Mouse (Mus musculus) CD4-positive, CD25-positive, alpha-beta regulatory T cell, adult 4 months (primary cell): ENCODE measurements at regions not wholly inside any gene's neighbourhood (a gene's known extent, or its start where the extent isn't known, plus 50 kb on each side); places are given as distances from the start of the nearest gene placed in this dataset.

Experiments
- ATAC-seq: one replicate; pipeline ENCODE4 v1.8.0; 2017

DNA sequence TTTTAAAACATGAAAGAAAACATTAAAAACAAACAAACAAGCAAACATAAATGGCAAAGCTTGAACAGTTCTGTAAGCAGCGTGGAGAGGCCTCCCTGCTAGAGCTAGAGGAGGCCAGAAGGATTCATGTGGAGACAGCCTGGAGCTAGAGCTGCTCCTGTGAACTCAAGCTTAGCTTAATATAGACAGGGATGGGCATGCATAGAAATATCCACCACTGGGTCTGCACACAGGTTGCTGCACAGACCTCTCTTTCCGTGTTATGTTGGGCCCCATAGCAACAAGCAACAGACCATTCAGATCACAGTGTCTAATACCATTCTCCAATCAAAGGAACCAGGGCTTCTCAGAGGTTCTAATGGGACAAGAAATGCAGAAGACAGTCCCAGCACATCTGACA, 122.9 kb upstream of the Magi3 start:
- no peak for ATAC-seq

DNA sequence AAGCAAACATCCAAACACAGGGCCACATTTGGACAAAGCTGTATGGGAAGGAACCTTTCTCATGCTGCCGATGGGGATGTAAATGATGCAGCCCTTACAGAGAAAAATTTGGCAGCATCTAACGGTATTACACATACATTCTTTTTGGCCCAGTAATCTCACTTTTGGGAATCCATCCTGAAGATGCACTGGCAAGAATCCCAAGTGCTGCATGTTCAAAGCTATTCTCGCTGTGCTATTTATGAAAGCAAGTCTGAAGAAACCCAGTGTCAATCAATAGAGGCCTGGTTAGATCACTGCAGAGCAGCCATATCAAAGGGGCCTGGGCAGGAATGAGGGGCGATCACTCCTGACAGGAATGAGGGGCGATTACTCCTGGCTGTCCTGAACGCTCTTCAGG, 122.0 kb upstream of the Magi3 start:
- no peak for ATAC-seq

DNA sequence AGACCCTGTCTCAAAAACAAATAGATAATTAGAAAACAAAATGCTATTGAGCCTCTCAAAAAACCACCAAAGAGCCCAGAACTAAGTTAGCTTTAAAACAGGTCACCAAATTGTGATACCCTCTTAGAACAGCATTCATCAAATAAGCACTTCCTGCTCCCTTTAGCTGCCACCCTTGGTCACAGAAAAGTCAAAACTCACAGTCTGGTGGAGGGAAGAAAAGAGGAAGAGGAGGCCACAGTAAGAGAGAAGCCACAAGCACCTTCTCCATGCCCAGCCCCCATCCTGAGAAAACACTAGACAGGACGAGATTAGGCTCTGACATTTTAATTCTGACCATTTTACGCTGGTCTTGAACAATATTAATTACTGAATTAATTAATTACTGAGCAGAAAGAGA, 120.2 kb upstream of the Magi3 start:
- ATAC-seq: no peak

DNA sequence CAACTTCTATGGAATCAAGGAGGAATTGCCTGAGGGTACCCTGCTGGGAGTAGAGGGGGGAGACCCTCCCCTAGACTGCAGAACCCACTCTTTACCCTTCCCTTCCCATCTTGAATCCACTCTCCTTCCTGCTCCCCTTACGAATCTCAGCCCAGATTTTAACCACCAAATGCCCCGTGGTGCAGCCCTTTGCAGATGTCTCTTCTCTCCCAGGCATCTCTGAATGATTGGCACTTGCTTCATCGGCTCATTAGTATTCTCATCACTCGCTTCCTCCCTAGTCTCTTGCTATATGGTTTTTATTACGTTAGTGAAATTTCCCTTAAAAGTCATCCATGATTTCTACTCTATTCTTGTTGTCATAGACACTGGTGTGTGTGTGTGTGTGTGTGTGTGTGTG, 116.7 kb upstream of the Magi3 start:
- ATAC-seq: no peak

DNA sequence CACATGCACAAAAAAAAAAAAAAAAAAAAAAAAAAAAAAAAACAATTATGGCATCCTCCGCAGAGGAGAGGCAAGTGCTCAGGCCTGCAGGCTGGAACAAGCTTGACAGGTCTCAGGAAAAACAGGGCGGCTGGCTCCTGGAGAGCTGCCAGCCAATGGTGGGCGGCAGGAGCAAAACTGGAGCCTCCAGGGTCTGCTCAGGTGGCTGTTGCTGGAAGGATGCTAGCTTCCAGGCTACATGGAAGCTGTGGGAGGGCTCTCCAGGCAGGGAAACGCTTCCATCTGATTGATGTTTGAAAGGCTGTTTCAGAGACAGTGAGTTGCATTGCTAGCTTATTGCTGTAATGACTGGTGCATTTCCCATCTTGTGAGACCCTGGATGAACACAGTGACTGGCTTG, 116.1 kb upstream of the Magi3 start:
- no peak for ATAC-seq

DNA sequence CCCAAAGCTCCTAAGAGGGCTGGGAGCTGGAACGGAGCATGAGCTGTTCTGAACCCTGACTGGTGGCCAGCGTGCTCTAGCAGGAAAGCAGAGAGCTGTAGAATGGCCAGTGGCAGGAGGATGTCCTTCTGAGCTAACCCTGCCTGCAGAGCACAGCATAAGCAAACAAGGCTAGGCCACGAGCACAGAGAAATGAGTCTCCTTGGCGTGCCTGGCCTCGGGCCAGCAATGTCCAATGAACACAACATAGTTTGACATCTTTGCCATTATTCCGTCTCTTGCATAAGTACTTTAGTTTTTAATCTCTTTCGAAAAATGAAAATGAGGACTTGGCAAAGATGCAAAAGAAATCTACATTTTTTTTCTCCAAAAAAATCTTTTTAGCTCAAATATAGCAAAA, 114.6 kb upstream of the Magi3 start:
- ATAC-seq: no peak

DNA sequence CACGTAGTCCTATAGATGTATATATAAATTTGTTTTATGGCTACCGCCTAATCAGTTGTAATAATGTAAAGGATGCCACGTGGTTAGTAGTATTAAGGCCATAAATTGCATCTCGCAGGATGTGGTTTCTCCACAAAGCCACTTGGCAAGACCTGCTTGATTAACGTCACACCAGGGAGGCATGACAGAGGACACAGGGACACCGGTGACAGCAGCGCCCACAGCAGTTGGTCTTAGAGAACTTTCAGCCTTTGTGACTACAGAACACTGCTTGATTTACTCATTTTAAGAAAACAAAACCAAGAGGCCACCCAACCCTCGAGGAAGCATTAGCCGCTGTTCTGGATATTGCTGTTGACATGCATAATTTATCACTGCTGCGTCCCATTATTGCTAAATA, 113.2 kb upstream of the Magi3 start:
- ATAC-seq: no peak

DNA sequence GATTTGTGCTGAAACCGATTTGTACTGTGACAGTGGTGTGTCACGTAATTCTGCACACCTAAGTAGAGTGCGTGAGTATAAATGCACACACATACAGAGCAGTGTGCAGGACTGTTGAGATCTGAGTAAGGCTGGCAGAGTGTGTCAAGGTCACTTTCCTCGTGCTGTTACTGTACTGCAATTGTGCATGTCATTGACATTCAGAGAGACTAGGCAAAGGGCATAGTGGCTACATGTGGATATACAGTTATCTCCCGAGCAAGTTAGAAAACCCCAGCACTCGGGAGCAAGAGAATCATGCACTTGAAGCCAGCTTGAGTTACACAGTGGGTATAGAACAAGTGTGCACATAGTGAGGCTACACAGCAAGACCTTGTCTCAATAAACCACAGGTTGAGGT, 110.5 kb upstream of the Magi3 start:
- no peak for ATAC-seq

DNA sequence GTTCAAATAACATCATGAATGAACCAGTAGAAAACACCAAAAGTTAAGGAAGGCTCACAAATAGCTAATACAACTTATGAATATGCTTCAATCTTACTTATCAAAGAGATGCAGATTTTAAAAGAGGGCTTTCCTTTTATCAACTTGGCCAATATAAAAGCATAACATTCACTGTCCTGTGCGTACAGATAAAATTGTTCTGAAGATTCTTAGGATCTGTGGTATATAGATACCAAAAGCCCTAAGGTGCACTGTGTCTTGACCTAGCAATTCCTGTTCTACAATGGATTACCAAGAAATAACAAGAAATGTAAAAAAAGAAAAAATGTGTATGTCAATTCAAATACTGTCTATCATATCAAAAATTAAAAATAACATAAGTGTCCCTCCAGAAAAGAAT, 107.7 kb upstream of the Magi3 start:
- no peak for ATAC-seq

DNA sequence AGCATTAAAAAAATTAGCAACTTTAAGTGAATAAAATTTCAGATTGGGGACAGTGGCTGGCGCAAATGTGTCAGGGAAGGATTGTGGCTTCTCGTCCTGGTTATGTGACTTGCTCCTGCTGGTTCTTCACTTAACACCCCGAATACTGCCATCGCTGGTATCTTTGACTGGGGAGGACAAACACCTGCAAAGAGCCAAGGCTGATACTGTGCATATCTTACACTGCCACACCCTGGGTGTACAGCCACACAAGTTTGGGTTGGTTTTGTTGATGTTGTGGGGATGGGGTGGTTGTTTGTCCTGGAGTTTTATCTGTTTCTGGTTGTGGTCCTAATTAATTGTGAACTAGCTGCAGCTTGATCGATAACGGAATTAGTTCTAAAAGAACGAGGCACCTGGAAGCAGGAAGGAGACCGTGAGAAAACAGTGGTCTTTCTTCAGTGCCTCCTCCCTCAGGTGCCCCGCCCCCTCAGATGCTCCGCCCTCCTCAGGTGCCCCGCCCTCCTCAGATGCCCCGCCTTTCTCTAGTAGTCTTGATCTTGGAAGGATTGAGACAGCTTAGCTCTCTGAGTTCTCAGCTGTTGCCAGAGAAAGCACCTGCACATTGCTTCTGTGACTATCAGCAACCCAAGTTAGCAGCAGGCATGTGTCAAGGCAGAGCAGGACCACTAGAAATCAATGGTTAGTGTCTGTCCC, 107.0 kb upstream of the Magi3 start:
- ATAC-seq: no peak

DNA sequence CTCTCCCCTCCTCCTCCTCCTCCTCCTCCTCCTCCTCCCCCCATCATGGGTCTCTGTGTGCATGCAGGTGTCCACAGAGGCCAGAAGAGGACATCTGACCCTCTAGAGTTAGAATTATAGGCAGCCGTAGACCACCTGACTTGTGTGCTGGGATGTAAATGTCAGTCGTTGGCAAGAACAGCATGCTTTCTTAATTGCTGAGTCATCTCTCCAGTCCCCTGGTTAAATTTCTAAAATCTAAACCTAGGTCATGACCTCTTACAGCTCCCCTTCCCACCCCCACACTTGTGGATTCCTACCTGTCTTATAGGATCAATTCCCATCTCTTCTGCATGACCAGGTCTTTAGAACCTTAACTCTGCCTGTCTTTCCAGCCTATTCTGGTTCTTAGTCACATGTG, 102.4 kb upstream of the Magi3 start:
- ATAC-seq: no peak

DNA sequence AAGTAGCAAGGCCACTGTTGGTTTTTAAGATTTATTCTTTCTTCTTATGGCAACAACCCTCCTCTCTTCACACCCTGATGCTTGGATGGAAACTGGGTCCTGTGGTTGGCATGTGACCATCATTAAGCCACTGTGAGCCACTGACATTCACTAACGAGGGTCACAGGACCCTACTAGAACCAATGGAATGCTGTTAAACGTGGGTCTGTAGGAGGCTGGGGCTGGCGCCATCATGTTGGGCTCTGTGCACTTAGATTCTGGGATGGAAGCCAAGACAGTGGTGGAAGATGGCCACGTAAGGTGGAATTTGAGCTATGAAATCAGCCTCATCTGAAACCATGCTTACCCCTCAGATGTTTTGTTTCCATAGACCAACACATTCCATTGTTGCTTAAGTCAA, 100.2 kb upstream of the Magi3 start:
- ATAC-seq: no peak

DNA sequence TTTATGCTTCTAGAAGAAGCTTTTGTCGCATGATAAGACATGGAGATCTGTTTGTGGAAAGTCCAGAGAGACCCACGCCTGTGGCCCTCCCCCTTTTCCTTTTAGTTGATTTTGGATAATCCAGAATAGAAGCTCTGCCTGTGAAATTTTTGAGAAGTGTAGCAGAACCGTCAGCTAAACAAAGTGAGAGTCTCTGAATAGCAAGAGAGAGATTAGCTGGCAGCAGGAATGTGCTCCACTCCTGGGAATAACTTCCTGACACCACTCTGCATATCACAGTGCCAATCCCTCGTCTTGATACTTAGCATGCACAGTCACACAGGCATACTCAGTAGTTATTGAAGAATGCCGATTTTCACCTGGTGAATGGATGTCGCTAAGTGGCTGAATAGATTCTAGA, 99.2 kb upstream of the Magi3 start:
- no peak for ATAC-seq

DNA sequence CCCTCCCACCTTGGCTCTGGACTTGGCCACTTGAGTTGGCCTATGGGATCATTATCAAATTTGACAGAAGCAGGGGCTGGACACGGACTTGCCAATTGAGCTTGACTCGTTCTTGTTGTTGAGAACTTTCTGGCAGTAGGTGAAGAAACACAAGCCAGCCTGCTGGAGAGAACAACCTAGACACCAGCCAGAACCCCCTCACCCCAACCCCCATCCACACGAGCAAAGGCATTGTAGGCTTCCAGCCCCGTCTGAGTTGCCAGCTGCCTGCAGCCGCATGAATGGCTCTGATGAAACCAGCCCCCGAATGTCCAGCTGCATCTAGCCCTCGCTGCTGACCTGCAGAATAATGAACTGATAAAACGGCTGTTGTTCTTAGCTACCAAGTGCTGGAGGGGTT, 98.7 kb upstream of the Magi3 start:
- ATAC-seq: no peak

DNA sequence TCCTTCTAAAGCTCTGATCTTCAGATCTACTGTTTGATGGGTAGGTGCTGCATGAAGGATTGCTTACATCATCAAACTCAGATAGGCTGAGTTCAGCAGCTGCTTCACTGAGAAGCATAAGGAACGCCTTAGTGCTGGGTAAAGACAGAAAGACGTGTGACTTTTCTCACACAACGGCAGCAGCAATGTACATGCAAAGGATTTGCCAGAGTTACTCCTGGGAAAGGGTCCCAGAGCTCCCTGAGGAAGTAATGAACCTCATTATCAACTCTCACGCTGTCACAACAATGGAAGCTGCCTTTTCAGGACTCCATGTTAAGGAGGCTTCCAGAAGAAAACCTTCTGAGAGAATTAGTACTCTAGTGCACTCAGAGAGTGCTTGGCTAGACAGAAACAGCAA, 97.4 kb upstream of the Magi3 start:
- no peak for ATAC-seq

DNA sequence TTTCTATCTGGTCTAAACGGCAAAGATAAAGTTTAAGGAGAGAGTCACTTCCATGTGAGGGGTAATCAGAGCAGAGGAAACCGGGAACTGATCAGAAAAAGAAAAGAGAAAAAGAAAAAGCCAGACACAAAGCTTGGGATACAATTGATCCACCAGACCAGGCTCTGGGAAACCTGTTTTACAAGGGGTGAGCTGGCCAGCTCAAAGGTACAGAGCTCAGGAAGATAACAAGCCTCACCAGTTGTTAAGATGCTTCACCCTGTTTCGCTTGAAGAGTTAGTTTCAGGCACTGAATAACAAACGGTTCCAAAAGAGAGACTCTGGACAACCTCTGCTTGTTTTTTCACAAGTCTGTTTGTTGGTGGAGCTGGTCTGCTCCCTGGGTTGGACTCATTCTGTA, 92.9 kb upstream of the Magi3 start:
- ATAC-seq: no peak

DNA sequence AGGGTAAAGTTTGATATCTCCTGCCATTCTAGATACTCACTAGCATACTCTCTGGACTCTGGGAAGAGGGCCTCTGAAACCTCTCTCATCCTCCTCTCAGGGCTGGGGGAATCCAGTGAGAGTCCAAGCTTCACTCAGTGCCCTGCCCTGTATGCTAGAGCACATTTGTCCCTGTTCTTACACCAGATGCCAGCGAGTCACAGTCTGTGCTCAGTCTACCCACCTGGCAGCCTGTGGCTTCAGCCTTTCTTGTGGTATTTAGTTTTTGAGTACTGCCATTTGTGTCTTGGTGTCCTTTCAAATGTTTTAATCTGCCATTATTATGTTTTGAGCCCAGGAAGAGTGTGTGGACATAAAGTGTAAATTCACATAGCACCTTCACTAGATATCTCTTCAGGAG, 86.8 kb upstream of the Magi3 start:
- ATAC-seq: no peak

DNA sequence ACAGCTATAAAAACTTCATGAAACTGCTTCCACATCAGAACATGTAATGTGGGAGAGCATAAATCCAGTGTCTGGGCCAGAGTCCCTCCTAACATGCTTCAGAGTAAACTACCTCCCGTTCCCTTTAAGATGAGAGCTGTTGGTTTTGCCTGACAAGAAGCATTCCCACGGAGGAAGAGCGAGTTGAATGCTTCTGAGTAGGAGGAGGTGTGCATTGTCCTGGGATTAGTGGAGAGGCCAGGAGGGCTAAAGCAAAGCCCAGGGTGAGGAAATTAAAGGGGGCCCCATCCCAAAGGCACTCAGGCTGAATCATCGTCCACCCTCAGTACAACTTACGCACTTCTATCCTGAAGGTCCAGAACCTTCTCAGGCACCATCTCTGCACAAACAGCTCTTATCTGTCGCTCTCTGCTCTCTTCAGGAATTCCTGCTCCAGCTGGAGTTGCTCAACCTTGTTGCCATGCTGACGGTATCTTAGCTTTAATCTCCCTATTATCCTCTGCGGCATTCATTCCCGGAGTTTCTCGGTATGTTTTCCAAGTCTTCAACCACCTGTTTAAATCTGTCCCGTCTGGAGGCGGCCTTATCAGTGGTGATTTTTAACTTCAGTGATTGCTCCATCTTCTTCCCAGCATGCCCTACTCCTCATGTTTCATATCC, 85.9 kb upstream of the Magi3 start:
- ATAC-seq: no peak

DNA sequence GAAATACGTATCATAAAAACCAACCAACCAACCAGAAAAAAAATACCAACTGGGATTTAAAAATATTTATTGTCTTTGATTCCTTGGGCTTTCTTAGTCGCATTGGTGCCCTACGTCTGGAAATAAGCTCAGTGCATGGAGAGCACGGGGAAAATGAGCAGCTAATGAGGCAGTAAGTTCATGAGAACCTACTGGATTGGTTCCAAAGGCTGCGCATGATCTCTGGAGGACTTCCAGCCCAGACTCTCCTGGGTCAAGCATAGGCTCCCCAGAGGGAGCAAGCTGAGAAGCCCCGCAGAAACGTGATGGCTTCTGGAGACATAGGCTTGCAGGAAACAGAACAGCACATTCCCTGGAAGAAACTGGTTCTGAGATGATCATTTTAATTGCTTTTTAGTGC, 83.4 kb upstream of the Magi3 start:
- ATAC-seq: no peak

DNA sequence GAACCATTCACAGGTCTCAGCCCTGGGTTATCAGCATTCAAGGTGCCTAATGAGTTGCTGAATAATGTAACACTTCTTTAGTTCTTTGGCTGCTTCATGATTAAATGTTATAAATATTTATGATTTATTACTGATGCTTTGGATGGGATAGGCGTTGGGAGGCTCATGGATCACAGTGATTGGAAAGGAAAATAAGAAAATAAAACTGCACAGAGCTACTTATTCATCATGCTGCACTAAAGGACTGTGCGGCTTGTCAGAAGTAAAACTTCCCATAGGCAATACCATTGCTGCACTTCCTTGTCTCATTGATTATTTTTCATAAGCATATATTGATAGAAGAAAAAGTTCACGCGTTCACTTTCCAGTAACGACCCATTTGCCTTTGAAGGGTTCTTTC, 80.0 kb upstream of the Magi3 start:
- ATAC-seq: no peak

DNA sequence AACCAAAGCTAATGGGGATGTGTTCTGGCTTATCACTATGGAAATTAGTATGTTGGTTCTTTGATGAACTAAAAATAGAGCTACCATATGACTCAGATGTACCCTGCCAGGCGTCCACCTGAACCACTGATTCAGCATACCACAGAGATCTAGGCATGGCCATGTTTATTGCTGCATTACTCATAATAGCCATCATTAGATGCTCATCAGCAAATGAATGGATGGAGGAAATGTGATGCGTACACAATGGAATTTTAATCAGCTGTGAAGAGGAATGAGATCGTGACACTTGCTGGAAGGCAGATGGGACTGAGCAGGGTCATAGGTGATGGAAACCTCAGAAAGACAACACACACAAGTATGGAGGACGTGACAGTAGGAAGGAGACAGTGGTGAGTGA, 78.7 kb upstream of the Magi3 start:
- ATAC-seq: peak; percentile 83

DNA sequence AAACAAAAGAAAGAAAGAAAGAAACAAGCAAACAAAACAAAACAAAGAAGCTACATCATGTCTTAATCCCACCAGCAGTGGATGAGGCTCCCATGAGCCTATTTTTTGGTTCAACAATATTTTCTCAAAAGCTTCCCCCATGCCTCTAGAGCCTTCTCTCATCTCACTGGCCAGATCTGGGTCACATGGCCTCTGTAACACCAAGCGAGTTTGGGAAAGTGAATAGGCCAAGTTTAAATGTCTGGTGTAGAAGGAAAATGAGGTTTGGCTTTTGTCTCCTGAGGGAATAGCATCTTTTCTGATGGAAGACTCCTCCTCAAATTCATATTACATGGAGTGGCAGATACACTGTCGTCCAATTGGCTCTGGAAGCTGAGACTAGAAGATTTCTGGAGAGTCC, 78.2 kb upstream of the Magi3 start:
- ATAC-seq: no peak

DNA sequence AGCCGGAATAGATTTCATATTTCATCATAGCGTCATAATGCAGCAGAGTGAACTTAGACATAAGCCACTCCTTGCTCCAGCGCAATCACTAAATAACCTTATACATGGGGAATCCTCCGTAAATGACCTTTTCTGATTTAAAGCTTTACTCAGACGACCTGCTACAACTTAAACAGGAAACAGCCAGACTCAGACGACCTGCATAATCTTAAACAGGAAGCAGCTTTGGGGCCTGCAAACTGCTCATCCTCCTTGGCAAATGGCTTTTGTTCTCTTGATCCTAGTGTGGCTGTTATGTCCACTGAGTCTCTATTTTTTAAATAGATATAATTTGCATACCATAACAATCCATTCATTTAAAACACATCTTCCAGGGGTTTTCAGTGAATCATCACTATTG, 76.9 kb upstream of the Magi3 start:
- ATAC-seq: peak; percentile 62

DNA sequence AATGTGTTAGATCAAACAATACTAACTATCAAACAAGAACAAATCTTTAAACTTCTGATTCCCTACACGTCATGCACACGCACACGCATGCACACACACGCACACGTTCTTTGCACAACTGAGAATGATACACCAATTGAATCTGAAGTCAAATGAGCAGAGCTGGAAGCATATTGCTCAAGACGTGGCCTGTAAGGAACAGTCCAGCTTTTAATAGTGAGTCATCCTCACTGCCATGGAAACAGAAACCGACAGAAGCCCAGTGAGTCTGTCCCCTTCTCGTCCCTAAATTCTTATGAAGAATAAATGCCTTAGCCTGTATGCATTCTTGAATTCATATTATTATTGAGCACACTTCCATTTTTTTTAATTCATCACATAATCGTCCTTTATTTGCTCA, 75.7 kb upstream of the Magi3 start:
- no peak for ATAC-seq
